Mouse (Mus musculus) bone marrow macrophage, adult 2 months (primary cell): ENCODE data around the gene Ccdc27.

Experiments
- CTCF ChIP-seq: IDR thresholded peaks from 2 replicates; pipeline ENCODE4 v1.5.1; 2012; ENCODE audit warnings: low read depth, mild to moderate bottlenecking, low read length, moderate library complexity
- POLR2A ChIP-seq: IDR thresholded peaks from 2 replicates; pipeline ENCODE4 v1.6.1; 2012; ENCODE audit warnings: mild to moderate bottlenecking, low read depth, low read length, borderline replicate concordance

DNA sequence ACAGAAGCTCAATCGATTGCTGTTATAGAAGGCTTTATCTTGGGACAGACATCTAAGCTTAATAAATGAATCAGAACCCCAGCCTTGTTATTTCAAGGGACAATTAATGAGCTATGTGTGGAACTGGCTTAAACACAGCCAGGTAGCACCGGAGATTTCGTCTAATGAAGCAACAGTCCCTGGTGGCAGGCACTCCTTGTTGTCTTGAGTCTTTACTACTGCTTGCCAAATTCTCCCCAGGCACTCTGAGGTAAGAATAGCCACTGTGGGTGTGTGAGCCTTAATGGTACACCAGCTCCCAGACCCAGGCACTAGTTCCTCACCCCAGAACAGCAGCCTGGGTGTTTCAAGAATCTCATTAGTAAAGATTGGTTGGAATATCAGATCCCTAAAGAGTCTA lies 8.9 kb upstream of the Ccdc27 start:
- TF ChIP-seq POLR2A (no peak), CTCF (no peak)
